Mouse (Mus musculus) megakaryocyte, embryonic 14.5 days (primary cell): ENCODE data around the gene Eif4ebp2.

ENCODE experiments used
- FLI1 ChIP-seq: IDR thresholded peaks from 2 replicates; pipeline ENCODE4 v1.6.1; 2012; ENCODE audit warnings: low read length, inconsistent platforms, mixed read lengths
- GATA1 ChIP-seq: IDR thresholded peaks from 3 replicates; pipeline ENCODE4 v1.6.1; 2012; ENCODE audit warnings: mixed read lengths, low read length, inconsistent platforms, borderline replicate concordance

DNA sequence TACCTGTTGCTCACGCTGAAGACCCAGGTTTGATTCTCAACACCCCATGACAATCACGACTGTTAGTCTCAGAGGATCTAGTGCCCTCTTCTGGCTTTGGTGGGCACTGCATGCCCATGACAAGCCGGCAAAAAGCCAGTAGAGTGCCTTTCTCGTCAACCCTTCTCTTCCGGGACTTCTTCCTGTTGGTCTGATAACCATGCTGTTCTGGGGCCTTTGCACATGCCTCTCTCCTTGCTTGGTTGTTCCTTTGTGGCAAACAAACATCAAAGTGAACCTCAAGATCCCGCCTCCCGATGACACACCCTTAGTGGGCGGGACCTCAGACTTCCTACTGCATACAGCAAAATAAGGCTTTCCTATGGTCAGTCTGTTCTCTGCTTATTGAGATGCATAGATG lies 13.8 kb upstream of the Eif4ebp2 start:
- TF ChIP-seq GATA1 (no peak), FLI1 (no peak)
